Mouse (Mus musculus) C3H10T1/2 (cell line): ENCODE measurements around the gene Dnmt3b. TPM values are rescaled to one million over a fixed set of nuclear protein-coding genes. Genes with fewer than 3 reads are reported as not detected.

Experiments
- polyA plus RNA-seq, 2 experiments: library from polyadenylated mRNA; unstranded; fragments of >200 nt; fragmentation: generic; extraction: Trizol; gene quantifications; one replicate each; pipeline ENCODE4 v1.2.1; 2012; ENCODE audit warnings: missing spikeins in 2 of 2

Dnmt3b gene
- polyA plus RNA-seq = 1 to 10 TPM in 1 of 2 experiments, under 1 TPM in 1; 0.20 to 1.0 TPM

DNA sequence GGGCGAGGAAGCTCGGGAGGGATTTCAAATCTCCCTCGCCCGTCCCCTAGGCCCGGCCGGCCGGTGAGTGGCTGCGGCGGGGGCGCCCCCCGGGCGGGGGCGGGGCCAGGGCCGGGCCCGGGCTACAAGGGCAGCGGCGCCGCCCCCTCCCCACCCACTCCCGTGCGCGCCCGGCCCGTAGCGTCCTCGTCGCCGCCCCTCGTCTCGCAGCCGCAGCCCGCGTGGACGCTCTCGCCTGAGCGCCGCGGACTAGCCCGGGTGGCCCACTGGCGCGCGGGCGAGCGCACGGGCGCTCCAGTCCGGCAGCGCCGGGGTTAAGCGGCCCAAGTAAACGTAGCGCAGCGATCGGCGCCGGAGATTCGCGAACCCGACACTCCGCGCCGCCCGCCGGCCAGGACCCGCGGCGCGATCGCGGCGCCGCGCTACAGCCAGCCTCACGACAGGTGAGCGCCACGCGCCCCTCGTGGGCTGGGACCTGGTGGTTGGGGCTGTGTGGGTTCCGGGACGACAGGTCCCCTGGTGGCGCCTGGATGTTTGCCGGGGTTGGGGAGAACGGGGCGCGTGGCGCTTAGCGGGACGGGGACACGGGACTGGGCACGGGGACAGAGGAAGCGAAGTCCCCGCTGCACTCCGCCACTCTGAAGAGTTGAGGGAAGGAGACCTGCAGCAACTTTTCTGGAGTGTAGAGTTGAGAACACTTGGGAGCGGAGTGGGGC is at the start of gene Dnmt3b:
Gene Dnmt3b, plus strand, starts transcription at position 153 of the 716 bp plus-strand sequence.

DNA sequence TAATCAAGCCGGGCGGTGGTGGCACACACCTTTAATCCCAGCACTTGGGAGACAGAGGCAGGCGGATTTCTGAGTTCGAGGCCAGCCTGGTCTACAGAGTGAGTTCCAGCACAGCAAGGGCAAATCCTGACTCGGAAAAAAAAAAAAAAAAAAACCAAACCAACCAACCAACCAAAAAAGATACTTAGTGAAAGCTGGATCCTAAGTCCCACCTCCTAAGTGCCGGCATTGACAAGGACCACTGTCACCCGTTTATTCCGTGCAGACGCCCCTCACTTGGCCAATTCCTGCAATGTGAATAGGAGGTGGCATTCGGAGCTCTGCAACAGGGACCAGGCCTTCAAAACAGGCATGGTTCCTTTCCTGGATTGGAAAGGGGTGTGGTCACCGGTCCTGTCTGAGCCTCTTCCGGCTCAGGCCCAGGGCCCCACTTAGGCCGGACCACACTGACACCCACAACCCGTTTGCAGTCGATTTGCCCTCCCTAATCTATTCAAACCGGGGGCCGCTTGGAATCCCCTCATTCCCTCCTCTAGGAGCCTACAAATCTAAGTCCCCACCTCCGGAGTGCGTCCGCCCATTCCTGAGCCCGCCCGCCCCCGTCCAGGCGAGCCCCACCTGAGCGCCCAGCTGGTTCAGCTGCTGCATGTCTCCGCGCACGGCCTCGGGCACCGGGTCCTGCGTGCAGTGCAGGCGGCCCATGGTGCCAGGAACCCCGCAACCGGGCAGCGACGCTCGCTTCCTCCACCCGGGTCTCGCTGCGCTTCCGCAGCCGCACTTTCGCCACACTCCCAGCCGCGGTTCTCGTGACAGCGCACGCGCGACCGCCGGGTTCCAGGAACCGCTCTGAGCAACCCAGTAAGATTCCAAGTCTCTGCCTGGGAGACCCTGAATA is 17.0 kb upstream of the Dnmt3b start, which contains the start of gene Commd7:
Gene Commd7, minus strand, starts transcription at position 806 of the 895 bp plus-strand sequence.

DNA sequence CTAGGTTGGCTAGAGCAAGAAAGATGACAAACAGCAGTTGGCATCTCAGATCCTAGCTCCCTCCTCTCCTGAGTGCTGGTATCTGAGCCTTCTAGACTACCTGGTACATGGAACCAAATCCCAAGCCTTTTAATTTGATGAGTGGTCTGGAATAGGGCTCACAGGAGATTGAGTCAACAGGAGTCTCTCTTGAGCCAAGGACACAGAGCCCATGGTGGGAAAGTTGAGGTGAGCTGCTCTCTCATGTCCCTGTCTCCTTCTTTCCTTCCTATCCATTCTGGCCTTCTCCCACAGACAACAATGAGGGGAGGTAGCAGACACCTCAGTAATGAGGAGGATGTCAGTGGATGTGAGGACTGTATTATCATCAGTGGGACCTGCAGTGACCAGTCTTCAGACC is 47.1 kb downstream of the Dnmt3b start, which contains the start of gene Dnmt3c:
Gene Dnmt3c, plus strand, starts transcription at position 301 of the 400 bp plus-strand sequence.

Other genes with a start within 250 kb of the Dnmt3b start
- gene 4930404H24Rik, start 156.7 kb upstream of the Dnmt3b start, polyA plus RNA-seq = not detected
- gene Nol4l, start 119.5 kb upstream of the Dnmt3b start, polyA plus RNA-seq = 1 to 10 TPM in 1 of 2 experiments, under 1 TPM in 1; 0.08 to 1.4 TPM
- 10 to 100 TPM; 28.5 to 30.3 TPM for gene Commd7, start 16.7 kb upstream of the Dnmt3b start, polyA plus RNA-seq
- not detected for gene Dnmt3c, start 47.2 kb downstream of the Dnmt3b start, polyA plus RNA-seq
- gene Mapre1, start 91.8 kb downstream of the Dnmt3b start, polyA plus RNA-seq = 10 to 100 TPM in 1 of 2 experiments, 1 to 10 TPM in 1; 6.1 to 26.6 TPM
- under 1 TPM in 1 of 2 experiments, not detected in 1; 0.24 TPM for gene Efcab8, start 130.5 kb downstream of the Dnmt3b start, polyA plus RNA-seq
- gene Sun5, start 221.6 kb downstream of the Dnmt3b start, polyA plus RNA-seq = not detected
- gene Bpifb2, start 225.6 kb downstream of the Dnmt3b start, polyA plus RNA-seq = not detected